30 mouse cellular contexts compared by ENCODE assay signal in the genomic region with DNA sequence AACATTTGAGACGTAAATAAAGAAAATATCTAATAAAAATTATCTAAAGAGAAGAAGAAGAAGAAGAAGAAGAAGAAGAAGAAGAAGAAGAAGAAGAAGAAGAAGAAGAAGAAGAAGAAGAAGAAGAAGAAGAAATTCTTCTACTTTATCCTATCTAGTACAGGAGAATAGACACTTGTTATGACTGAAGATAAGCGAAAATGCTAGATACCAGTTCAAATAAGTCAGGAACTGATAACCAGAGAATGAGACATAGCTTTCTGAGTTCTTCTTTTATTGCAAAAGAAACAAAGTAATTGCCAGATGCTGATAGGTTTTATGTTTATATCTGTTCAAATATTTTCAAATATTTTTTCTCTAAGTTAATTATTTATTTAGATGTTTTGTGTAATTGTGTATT.
"Had no signal": no experiment of that assay in that cellular context is flagged by ENCODE, and none has a peak within 500 bp of the region (broad histone marks: within the 10 kb centered on the region; RNA-seq: fewer than 3 reads in every experiment).

No protein-coding gene starts in this region.

- DNase-seq: heart, postnatal 10 days; heart, postnatal 14 days; heart, postnatal 36 days; heart, postnatal 4 days; kidney, adult 11 months; kidney, adult 18-20 months; kidney, adult 2 months; kidney, adult 8-10 months; kidney, adult 9 months; kidney, postnatal 10 days; kidney, postnatal 14 days; kidney, postnatal 25 days; kidney, postnatal 36 days; kidney, postnatal 4 days; layer of hippocampus, adult 9-11 months; layer of hippocampus, postnatal 36 days had no signal

- H3K4me3 ChIP-seq: heart, embryonic 12.5 days; heart, embryonic 13.5 days; heart, embryonic 15.5 days; hindbrain, embryonic 10.5 days; hindbrain, embryonic 12.5 days; hindbrain, embryonic 13.5 days; hindbrain, embryonic 15.5 days; intestine, embryonic 15.5 days; kidney, embryonic 15.5 days; layer of hippocampus, adult 2 months; left cerebral cortex, adult 2 months had no signal

- H3K36me3 ChIP-seq: heart, embryonic 12.5 days; heart, embryonic 13.5 days; heart, embryonic 15.5 days; hindbrain, embryonic 10.5 days; hindbrain, embryonic 12.5 days; hindbrain, embryonic 13.5 days; hindbrain, embryonic 15.5 days; intestine, embryonic 15.5 days; kidney, embryonic 15.5 days had no signal

- H3K27me3 ChIP-seq: heart, embryonic 12.5 days; heart, embryonic 13.5 days; heart, embryonic 15.5 days; hindbrain, embryonic 12.5 days; hindbrain, embryonic 13.5 days; hindbrain, embryonic 15.5 days; intestine, embryonic 15.5 days; kidney, embryonic 15.5 days had no signal

- H3K9ac ChIP-seq: heart, embryonic 12.5 days; heart, embryonic 13.5 days; heart, embryonic 15.5 days; hindbrain, embryonic 12.5 days; hindbrain, embryonic 13.5 days; hindbrain, embryonic 14.5 days; hindbrain, embryonic 15.5 days; intestine, embryonic 15.5 days; kidney, embryonic 15.5 days had no signal

- H3K27ac ChIP-seq: heart, embryonic 13.5 days; heart, embryonic 15.5 days; hindbrain, embryonic 10.5 days; hindbrain, embryonic 12.5 days; hindbrain, embryonic 13.5 days; hindbrain, embryonic 14.5 days; hindbrain, embryonic 15.5 days; hindbrain, postnatal 0 days; intestine, embryonic 15.5 days; kidney, embryonic 15.5 days; kidney, postnatal 0 days; layer of hippocampus, adult 2 months; left cerebral cortex, adult 2 months had no signal

- H3K4me1 ChIP-seq: heart, embryonic 12.5 days; heart, embryonic 13.5 days; heart, embryonic 15.5 days; hindbrain, embryonic 10.5 days; hindbrain, embryonic 12.5 days; hindbrain, embryonic 13.5 days; hindbrain, embryonic 15.5 days; intestine, embryonic 15.5 days; kidney, embryonic 15.5 days had no signal

- H3K9me3 ChIP-seq: heart, embryonic 12.5 days; heart, embryonic 15.5 days; hindbrain, embryonic 10.5 days; hindbrain, embryonic 12.5 days; hindbrain, embryonic 13.5 days; hindbrain, embryonic 15.5 days; intestine, embryonic 15.5 days; kidney, embryonic 15.5 days had no signal
